Mouse (Mus musculus) G1E (cell line): ENCODE data around the gene Rbms3. TPM values are rescaled to one million over a fixed set of nuclear protein-coding genes. Genes with fewer than 3 reads are reported as not detected.

ENCODE experiments used
- ATAC-seq: 2 replicates; pipeline ENCODE4 v1.8.0; 2016; ENCODE audit warnings: mild to moderate bottlenecking; ENCODE audit not compliant: insufficient number of reproducible peaks, poor library complexity, low FRiP score, severe bottlenecking; ENCODE audit errors: extremely low read depth
- DNase-seq: peaks from one replicate; pipeline ENCODE4 v3.0.0; 2012; ENCODE audit warnings: low spot score
- H3K27me3 ChIP-seq: 2 replicates; pipeline ENCODE4 v1.6.1; 2012; ENCODE audit warnings: mild to moderate bottlenecking, low read length, inconsistent platforms; ENCODE audit not compliant: insufficient read depth
- H3K36me3 ChIP-seq: replicated peaks from 2 replicates; pipeline ENCODE3; 2012; ENCODE audit warnings: mild to moderate bottlenecking, inconsistent platforms
- H3K4me1 ChIP-seq: 2 replicates; pipeline ENCODE4 v1.6.1; 2012; ENCODE audit warnings: low read depth, low read length, inconsistent platforms, mixed read lengths; ENCODE audit not compliant: insufficient read depth
- H3K4me3 ChIP-seq: 2 replicates; pipeline ENCODE4 v1.5.1; 2012; ENCODE audit warnings: low read depth, mild to moderate bottlenecking, inconsistent platforms, low read length, moderate library complexity, mixed read lengths
- H3K9me3 ChIP-seq: replicated peaks from 2 replicates; pipeline ENCODE4 v1.6.1; 2012; ENCODE audit warnings: inconsistent platforms
- CTCF ChIP-seq: IDR thresholded peaks from 2 replicates; pipeline ENCODE4 v1.5.1; 2012; ENCODE audit warnings: low read depth, low read length, inconsistent platforms, mixed read lengths
- GATA1 ChIP-seq: IDR thresholded peaks from 2 replicates; pipeline ENCODE4 v1.6.1; 2012; ENCODE audit warnings: borderline replicate concordance, low read length, inconsistent platforms, mixed read lengths
- GATA2 ChIP-seq: IDR thresholded peaks from 2 replicates; pipeline ENCODE4 v1.6.1; 2012; ENCODE audit warnings: low read depth, low read length, inconsistent platforms, borderline replicate concordance
- POLR2AphosphoS5 ChIP-seq: IDR thresholded peaks from 2 replicates; pipeline ENCODE4 v1.6.1; 2012; ENCODE audit warnings: low read depth, low read length, inconsistent platforms; ENCODE audit not compliant: insufficient replicate concordance
- TAL1 ChIP-seq: conservative IDR thresholded peaks from 2 replicates; pipeline ENCODE4 v1.6.1; 2012; ENCODE audit warnings: low read depth, low read length, inconsistent platforms, mixed read lengths
- polyA plus RNA-seq: library from polyadenylated mRNA; stranded (reverse); fragments of >175 nt; gene quantifications from 2 replicates; pipeline ENCODE4 v1.2.3, GENCODE M21; 2012
- total RNA-seq, 2 experiments: library from RNA; stranded (forward) in 1 of 2; stranded (reverse) in 1 of 2; fragments of 200-1000 nt in 1 of 2; fragments of >200 nt in 1 of 2; fragmentation: Nextera tagmentation in 1 of 2; gene quantifications; 2 replicates each; pipeline ENCODE4 v1.2.3; 2014 to 2017

Rbms3 gene
- total and polyA plus RNA-seq, 3 experiments, result 0.16 TPM; not detected in 2

GRCm38 (mm10) chr9:116556641-116557040 is 1073.1 kb downstream of the Rbms3 start:
- Histone ChIP-seq H3K4me3 (no peak overlapping the region), H3K4me1 (no peaks in the 10 kb centered on the region), H3K27me3 (no peaks in the 10 kb centered on the region), H3K9me3 (peaks cover 31% of the 10 kb centered on the region), H3K36me3 (no peaks in the 10 kb centered on the region)
- no peak for DNase-seq
- no peak for ATAC-seq
- TF ChIP-seq TAL1 (no peak), CTCF (no peak), GATA2 (no peak)

- TF ChIP-seq CTCF (no peak), TAL1 (no peak), GATA2 (no peak), GATA1 (no peak), POLR2AphosphoS5 (no peak)
- no peak for ATAC-seq
- H3K4me1 ChIP-seq, result no peaks in the 10 kb centered on the region
- no peak overlapping the region for H3K4me3 ChIP-seq
- H3K27me3 ChIP-seq, result no peaks in the 10 kb centered on the region
- H3K36me3 ChIP-seq, result no peaks in the 10 kb centered on the region
- no peak for DNase-seq
- peaks cover 26% of the 10 kb centered on the region for H3K9me3 ChIP-seq
Observed at GRCm38 (mm10) chr9:116553181-116553580, 1076.5 kb downstream of the Rbms3 start.

- Histone ChIP-seq H3K27me3 (no peaks in the 10 kb centered on the region), H3K4me1 (no peaks in the 10 kb centered on the region), H3K9me3 (peaks cover 32% of the 10 kb centered on the region), H3K36me3 (no peaks in the 10 kb centered on the region), H3K4me3 (no peak overlapping the region)
- TF ChIP-seq TAL1, result no peak
- TF ChIP-seq GATA2, result no peak
- no peak for TF ChIP-seq CTCF
- no peak for TF ChIP-seq POLR2AphosphoS5
- no peak for TF ChIP-seq GATA1
- no peak for ATAC-seq
- DNase-seq, result no peak
Observed at GRCm38 (mm10) chr9:116546156-116546555, 1083.6 kb downstream of the Rbms3 start.

- DNase-seq (no peak), ATAC-seq (no peak)
- H3K4me3 ChIP-seq, result no peak overlapping the region
- H3K4me1 ChIP-seq, result no peaks in the 10 kb centered on the region
- H3K27me3 ChIP-seq, result no peaks in the 10 kb centered on the region
- H3K9me3 ChIP-seq, result peaks cover 43% of the 10 kb centered on the region
- TF ChIP-seq POLR2AphosphoS5 (no peak), TAL1 (no peak), GATA1 (no peak), GATA2 (no peak), CTCF (no peak)
- no peaks in the 10 kb centered on the region for H3K36me3 ChIP-seq
Observed at GRCm38 (mm10) chr9:116542793-116543192, 1086.9 kb downstream of the Rbms3 start.

- ATAC-seq (no peak), DNase-seq (no peak)
- Histone ChIP-seq H3K4me3 (no peak overlapping the region), H3K27me3 (no peaks in the 10 kb centered on the region), H3K36me3 (no peaks in the 10 kb centered on the region), H3K9me3 (peaks cover 46% of the 10 kb centered on the region), H3K4me1 (no peaks in the 10 kb centered on the region)
- TF ChIP-seq CTCF (no peak), POLR2AphosphoS5 (no peak), GATA2 (no peak), TAL1 (no peak), GATA1 (no peak)
Observed at GRCm38 (mm10) chr9:116541976-116542375, 1087.7 kb downstream of the Rbms3 start.

- Histone ChIP-seq H3K9me3 (peaks cover 51% of the 10 kb centered on the region), H3K4me1 (no peaks in the 10 kb centered on the region), H3K4me3 (no peak overlapping the region), H3K27me3 (no peaks in the 10 kb centered on the region), H3K36me3 (no peaks in the 10 kb centered on the region)
- ATAC-seq (no peak), DNase-seq (no peak)
- TF ChIP-seq GATA1, result no peak
- TF ChIP-seq TAL1, result no peak
- no peak for TF ChIP-seq CTCF
- TF ChIP-seq GATA2, result no peak
- no peak for TF ChIP-seq POLR2AphosphoS5
Observed at GRCm38 (mm10) chr9:116535709-116536108, 1094.0 kb downstream of the Rbms3 start.

GRCm38 (mm10) chr9:116533381-116533780 is 1096.3 kb downstream of the Rbms3 start:
- no peak overlapping the region for H3K4me3 ChIP-seq
- TF ChIP-seq CTCF, result no peak
- TF ChIP-seq TAL1, result no peak
- TF ChIP-seq POLR2AphosphoS5, result no peak
- no peaks in the 10 kb centered on the region for H3K36me3 ChIP-seq
- ATAC-seq (no peak), DNase-seq (no peak)
- H3K27me3 ChIP-seq, result no peaks in the 10 kb centered on the region
- peaks cover 46% of the 10 kb centered on the region for H3K9me3 ChIP-seq
- H3K4me1 ChIP-seq, result no peaks in the 10 kb centered on the region
